Mouse (Mus musculus): ENCODE data around the gene Hoxa11.

Gene Hoxa11

GRCm38 (mm10) chr6:52220003-52220864, 25.4 kb downstream of the Hoxa11 start:
- DNase-seq (ENCODE audit: low spot score in 2 of 2) = no peak

DNA sequence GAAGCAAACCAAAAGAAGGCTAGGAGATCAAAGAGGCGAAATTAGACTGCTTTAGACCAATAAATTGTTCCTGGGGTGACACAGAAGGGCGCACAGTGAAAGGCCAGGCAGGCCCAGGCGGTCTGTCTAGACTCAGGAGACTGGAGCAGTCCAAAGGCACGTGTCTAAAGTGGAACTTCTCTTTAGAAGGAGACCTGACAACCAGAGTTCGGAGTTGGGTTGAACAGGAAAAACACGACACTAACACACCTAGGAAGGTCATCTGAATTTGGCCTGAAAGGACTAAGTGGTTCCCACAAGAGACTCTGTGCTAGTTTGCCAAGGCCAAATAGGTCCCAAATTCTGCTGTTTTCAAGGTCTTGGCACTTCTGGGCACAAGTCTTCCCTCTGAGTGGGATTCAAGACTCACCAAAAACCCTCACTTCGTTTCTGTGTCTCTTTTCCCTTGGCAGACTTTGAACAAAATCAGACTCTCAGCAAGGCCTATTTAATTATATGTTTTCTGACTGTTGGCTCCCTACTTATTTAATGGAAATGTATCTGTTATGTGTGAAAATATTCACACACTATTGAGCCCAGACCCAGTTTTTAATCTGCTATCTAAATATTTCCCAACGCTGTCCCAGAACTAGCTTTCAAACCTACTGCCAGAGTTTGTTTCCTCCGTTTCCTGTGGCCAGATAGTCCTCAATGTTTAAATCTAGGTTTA, 26.2 kb downstream of the Hoxa11 start:
- no peak for DNase-seq (ENCODE audit: low spot score in 2 of 2)

DNA sequence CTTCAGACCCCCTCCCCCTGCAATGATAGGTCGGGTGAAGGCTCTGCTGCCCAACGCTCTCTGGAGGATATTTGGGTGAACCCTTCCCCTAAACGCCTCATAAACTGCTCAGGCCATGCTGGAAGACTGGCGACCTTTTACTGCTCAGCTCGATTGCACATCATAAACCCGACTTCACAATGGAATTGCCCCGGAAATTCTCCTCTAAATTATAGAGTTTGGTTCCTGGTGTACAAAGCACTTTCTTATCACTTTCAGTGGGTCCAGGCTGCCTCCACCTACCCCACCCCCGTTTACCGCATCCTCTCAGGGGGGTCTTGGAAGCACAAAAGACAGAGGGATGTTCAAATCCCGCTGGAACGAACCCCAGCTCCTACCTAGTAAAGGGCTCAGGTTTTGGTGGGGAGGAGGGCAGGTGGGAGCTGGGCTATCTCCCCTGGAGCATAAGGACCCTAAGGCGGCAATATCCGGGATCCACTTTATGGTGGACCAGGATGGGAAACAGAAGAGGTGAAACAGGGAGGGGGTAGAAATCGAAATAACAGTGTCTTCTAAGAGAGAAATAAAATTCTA, 26.9 kb downstream of the Hoxa11 start:
- DNase-seq (ENCODE audit: low spot score in 2 of 2) = no peak

DNA sequence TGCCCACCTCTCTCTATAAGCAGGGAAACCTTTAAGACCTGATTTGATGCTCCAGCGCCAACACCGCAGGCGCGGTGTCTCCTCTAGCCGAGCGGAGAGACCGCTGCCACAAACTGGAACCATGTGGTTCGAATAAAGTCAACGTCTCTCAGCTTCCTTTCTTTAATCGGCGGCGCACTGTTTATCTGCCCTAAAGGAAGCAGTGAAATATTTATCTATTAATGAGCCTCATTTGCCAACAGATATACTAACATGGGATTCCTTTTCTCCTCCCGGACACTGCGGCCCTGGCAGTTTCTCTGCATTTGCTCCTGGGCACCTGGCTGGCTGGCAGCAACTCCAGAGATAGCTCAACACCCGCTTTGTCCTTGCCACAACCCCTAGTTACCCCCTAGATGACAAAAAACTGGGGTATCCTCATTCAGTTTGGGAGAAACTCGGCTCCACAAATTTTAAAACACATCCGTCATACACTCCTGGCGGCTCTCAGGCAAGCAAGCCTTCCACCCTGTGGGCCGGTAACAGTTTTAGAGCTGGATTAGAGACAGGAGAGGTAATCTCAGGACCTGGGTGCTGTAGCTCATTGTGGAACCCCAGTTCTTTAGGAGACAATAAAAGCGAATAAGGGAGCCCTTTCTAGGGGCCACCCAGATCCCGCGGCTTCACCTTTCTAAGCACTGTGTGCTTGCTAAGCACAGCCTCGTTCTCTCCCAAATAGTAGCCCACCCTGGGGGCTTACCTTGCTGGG, 27.5 kb downstream of the Hoxa11 start:
- no peak for DNase-seq (ENCODE audit: low spot score in 2 of 2)

GRCm38 (mm10) chr6:52217459-52217768, 28.2 kb downstream of the Hoxa11 start:
- DNase-seq (ENCODE audit: low spot score in 2 of 2) = peak; percentile 32 to 40

- no peak for DNase-seq (ENCODE audit: low spot score in 2 of 2)
These were observed 28.7 kb downstream of the Hoxa11 start for GRCm38 (mm10) chr6:52216691-52217458.

DNA sequence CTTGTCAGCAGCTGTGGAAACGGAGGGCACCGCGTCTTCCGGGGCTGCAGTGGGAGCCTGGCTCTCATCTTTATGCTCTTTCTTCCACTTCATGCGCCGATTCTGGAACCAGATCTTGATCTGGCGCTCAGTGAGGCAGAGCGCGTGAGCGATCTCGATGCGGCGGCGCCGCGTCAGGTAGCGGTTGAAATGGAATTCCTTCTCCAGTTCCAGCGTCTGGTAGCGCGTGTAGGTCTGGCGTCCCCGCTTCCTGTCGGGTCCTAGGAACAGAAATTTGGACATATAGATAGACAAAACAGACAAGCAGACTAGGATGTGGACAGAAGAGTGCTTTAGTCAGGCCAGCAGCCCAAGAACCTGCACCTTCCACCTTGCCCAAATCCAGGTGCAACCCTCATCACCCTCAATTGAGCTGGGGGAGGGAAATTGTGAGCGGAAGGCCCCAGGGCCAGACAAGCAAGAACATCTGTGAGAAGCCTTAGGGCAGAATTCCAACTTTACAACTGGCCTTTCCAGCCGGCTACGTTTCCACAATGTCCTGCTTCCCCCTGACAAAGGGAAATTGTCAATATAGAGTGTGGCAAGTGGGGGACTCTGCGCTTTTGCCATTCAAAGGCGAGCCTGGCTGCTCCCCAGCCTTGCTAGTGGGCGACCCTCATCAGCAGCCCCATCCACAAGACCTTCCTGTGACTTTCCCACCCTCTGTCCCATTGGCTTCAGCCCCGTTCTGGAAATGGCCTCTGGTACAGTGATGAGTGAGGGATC, 29.7 kb downstream of the Hoxa11 start:
- DNase-seq (ENCODE audit: low spot score in 2 of 2) = no peak

GRCm38 (mm10) chr6:52215070-52215469, 30.5 kb downstream of the Hoxa11 start:
- no peak for DNase-seq (ENCODE audit: low spot score in 2 of 2)

DNA sequence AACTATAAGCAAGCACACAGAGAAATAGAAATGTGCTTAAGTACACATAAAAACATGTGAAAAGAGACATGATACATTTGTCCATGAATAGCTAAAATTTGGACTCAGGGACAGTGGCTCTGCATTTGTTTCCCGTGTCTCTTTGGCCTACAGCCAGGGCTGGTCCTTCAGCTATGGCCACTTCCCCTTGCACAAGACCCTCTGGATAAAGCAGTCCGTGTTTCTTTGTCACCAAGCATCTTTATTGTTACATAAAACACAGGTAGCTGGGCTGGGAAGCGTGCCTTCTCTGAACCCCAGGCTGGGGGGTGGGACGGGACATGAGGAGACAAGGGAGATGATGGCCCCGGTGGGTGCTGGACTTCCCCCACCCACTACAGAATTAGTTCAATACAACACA, 31.3 kb downstream of the Hoxa11 start:
- no peak for DNase-seq (ENCODE audit: low spot score in 2 of 2)

- no peak for DNase-seq (ENCODE audit: low spot score in 2 of 2)
These were observed 32.3 kb downstream of the Hoxa11 start, which contains the start of the genes Hoxa3 and Gm28308 for GRCm38 (mm10) chr6:52213119-52213986. TSS of gene Hoxa3 (minus strand) at chr6:52213336. TSS of gene Gm28308 (minus strand) at chr6:52213339.

DNA sequence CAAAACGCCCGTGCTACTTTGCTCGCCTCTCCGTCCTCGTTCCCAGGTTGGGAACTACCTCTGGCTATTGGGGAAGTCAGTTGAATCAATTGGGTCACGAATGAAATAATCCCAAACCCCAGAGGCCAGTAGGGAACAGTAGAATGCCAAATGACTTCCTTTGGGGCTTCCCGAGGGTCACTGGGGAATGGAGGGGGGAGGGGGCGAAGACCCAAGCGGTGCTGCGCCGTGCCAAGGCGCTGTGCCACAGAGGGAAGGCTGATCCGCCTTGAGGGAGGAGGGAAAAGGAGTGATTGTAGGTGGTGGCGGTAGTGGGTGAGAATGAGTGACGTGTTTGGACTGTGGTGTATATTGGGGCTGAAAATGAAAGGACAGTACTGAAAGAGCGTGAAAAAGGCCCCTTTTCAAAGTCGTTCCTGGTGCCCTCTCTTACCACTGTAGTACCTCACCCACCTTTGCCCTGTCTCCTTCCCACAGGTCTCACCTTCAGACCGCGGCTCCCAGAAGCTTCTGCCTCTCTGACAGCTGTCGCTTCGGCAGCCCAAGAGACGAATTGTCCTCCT, 33.0 kb downstream of the Hoxa11 start:
- no peak for DNase-seq (ENCODE audit: low spot score in 2 of 2)

- DNase-seq (ENCODE audit: low spot score in 2 of 2) = no peak
These were observed 33.6 kb downstream of the Hoxa11 start for GRCm38 (mm10) chr6:52211961-52212360.

- peak; percentile 45 to 55 for DNase-seq (ENCODE audit: low spot score in 2 of 2)
These were observed 34.3 kb downstream of the Hoxa11 start for GRCm38 (mm10) chr6:52211170-52211935.

GRCm38 (mm10) chr6:52209685-52210046, 35.9 kb downstream of the Hoxa11 start:
- no peak for DNase-seq (ENCODE audit: low spot score in 2 of 2)

DNA sequence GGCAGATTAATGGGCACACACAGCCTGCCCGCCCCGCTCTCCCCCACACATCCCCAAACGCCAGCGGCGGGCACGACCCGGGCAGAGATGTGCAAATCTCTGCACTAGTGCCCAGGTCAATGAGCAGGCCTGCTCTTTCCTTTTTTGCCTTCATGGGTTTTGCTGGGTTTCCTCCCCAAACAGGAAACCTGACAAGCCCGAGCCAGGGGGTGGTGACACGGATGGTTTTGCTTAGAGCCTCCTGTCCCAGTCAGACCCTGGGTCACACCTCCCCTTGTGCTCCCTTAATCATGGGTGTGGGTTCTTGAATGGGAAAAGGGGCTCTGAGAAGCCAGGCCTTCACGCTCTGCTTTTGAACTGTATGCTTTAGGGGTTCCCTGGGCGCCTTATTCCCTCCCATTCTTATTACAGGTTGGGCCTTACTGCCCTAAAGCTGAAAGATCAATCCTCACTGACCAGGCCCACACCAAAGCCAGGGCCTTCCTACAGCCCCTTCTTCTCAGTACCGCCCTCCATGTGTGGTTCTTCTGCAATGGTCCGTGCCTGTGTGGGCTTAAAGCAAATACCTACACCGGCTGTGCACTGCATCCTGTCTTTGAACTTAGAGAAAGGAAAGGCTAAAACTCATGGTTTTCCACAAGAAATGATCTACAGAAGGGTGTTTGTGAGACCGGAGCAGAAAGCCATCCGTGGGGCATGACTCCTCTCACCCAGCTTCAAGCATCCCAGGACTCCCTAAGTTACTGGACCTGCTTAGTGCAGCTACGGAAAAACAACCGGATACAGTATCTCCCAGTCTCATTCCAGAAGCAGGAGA, 36.5 kb downstream of the Hoxa11 start:
- no peak for DNase-seq (ENCODE audit: low spot score in 2 of 2)

GRCm38 (mm10) chr6:52208072-52208867, 37.3 kb downstream of the Hoxa11 start, which contains the start of gene Hoxa6:
TSS of gene Hoxa6 (minus strand) at chr6:52208722.
- no peak for DNase-seq (ENCODE audit: low spot score in 2 of 2)

- DNase-seq (ENCODE audit: low spot score in 2 of 2) = no peak
These were observed 38.0 kb downstream of the Hoxa11 start for GRCm38 (mm10) chr6:52207684-52207976.

Measured in spleen, postnatal 36 days (tissue).